Mouse (Mus musculus) left cerebral cortex, adult 2 months (tissue): ENCODE measurements around the gene Nckap5l. TPM values are rescaled to one million over a fixed set of nuclear protein-coding genes. Genes with fewer than 3 reads are reported as not detected.

Experiments
- DNase-seq, 2 experiments: peaks; one replicate each; pipeline ENCODE4 v3.0.0; 2021 to 2022; ENCODE audit warnings: low spot score in 2 of 2, mixed read lengths in 1 of 2; ENCODE audit errors: extremely low spot score in 1 of 2
- H3K27ac ChIP-seq: fragments of 200-600 bp; 2 replicates; pipeline ENCODE4 v1.8.1; 2022
- H3K4me3 ChIP-seq: fragments of 200-600 bp; 2 replicates; pipeline ENCODE4 v1.8.1; 2022
- CTCF ChIP-seq: fragments of 200-600 bp; IDR thresholded peaks from 2 replicates; pipeline ENCODE4 v1.8.1; 2022; ENCODE audit warnings: antibody characterized with exemption, mild to moderate bottlenecking, moderate library complexity
- intact Hi-C: fragments of 180-260 bp; cut with DNase I; formaldehyde crosslinking; loops from one replicate; pipeline ENCODE4 v1.15.1; 2025
- long read RNA-seq, 2 experiments: library from polyadenylated mRNA; stranded (forward); transcript quantifications; one replicate each; pipeline ENCODE4 v2.0.0; 2021; ENCODE audit warnings: borderline mapping rate in 2 of 2
- total RNA-seq, 2 experiments: library from RNA; stranded (reverse); gene quantifications; 2 replicates each; pipeline ENCODE4 v1.2.3; 2021

The Nckap5l gene
- 10 to 100 TPM; 19.2 to 21.3 TPM for total RNA-seq
- long read RNA-seq, experiment 1, full-length matches to known transcripts: 9 of 21 reads
- long read RNA-seq, experiment 1, partial matches to known transcripts: 7 of 21 reads
- long read RNA-seq, experiment 1, other reads (novel, unspliced or antisense): 5 of 21 reads
- long read RNA-seq, experiment 2, full-length matches to known transcripts: 6 of 21 reads
- long read RNA-seq, experiment 2, partial matches to known transcripts: 11 of 21 reads
- long read RNA-seq, experiment 2, other reads (novel, unspliced or antisense): 4 of 21 reads

GRCm38 (mm10) chr15:99457606-99458401 is at the start of gene Nckap5l:
Nckap5l (minus strand) TSS chr15:99457748.
- TF ChIP-seq CTCF: no peak
- H3K4me3 ChIP-seq: peak within 1 kb of the TSS; percentile 88
- H3K27ac ChIP-seq: peak within 1 kb of the TSS; percentile 94
- peak; percentile 87 to 89 for DNase-seq
- intact Hi-C loops: no loop called here

- Histone ChIP-seq H3K27ac (peak overlapping the region; percentile 13; the same call in 1 of the 2 replicates), H3K4me3 (no peak overlapping the region)
- no peak for DNase-seq
- intact Hi-C loops: no loop called here
- no peak for TF ChIP-seq CTCF
Measured at GRCm38 (mm10) chr15:99505324-99506095, 48.0 kb upstream of the Nckap5l start.

- no peak for DNase-seq
- no peak for TF ChIP-seq CTCF
- intact Hi-C loops: no loop called here
- no peak overlapping the region for H3K4me3 ChIP-seq
- H3K27ac ChIP-seq: no peak overlapping the region
Measured at GRCm38 (mm10) chr15:99503256-99503655, 45.7 kb upstream of the Nckap5l start.

- TF ChIP-seq CTCF: no peak
- DNase-seq: no peak
- Histone ChIP-seq H3K4me3 (no peak overlapping the region), H3K27ac (peak overlapping the region; percentile 81)
- intact Hi-C loops: no loop called here
Measured at GRCm38 (mm10) chr15:99502311-99502831, 44.8 kb upstream of the Nckap5l start.

- no peak overlapping the region for H3K4me3 ChIP-seq
- H3K27ac ChIP-seq: peak overlapping the region; percentile 81
- peak; percentile 61 to 63 for DNase-seq
- intact Hi-C loops: no loop called here
- no peak for TF ChIP-seq CTCF
Measured at GRCm38 (mm10) chr15:99501292-99502260, 44.0 kb upstream of the Nckap5l start.

GRCm38 (mm10) chr15:99500320-99500719 is 42.8 kb upstream of the Nckap5l start:
- Histone ChIP-seq H3K27ac (no peak overlapping the region), H3K4me3 (no peak overlapping the region)
- no peak for TF ChIP-seq CTCF
- no peak for DNase-seq
- intact Hi-C loops: no loop called here

- no peak for DNase-seq
- intact Hi-C loops: loop anchor here (5.0 kb wide), 4 partner anchors 83 to 408 kb away; partner anchors contain the start of gene Cers5
- H3K4me3 ChIP-seq: no peak overlapping the region
- peak overlapping the region; percentile 44; the same call in 1 of the 2 replicates for H3K27ac ChIP-seq
- TF ChIP-seq CTCF: no peak
Measured at GRCm38 (mm10) chr15:99499726-99500125, 42.2 kb upstream of the Nckap5l start.

- TF ChIP-seq CTCF: no peak
- DNase-seq: no peak
- intact Hi-C loops: loop anchor here (5.0 kb wide), 4 partner anchors 84 to 409 kb away; partner anchors contain the start of gene Cers5
- Histone ChIP-seq H3K4me3 (no peak overlapping the region), H3K27ac (peak overlapping the region; percentile 73)
Measured at GRCm38 (mm10) chr15:99498781-99499180, 41.2 kb upstream of the Nckap5l start.

- peak overlapping the region; percentile 73 for H3K27ac ChIP-seq
- DNase-seq: no peak
- no peak overlapping the region for H3K4me3 ChIP-seq
- no peak for TF ChIP-seq CTCF
- intact Hi-C loops: loop anchor here (5.0 kb wide), 4 partner anchors 84 to 409 kb away; partner anchors contain the start of gene Cers5
Measured at GRCm38 (mm10) chr15:99498356-99498755, 40.8 kb upstream of the Nckap5l start.

- intact Hi-C loops: loop anchor here (2.0 to 5.0 kb wide), 6 partner anchors 85 to 410 kb away; partner anchors contain the start of genes Asic1 and Cers5
- 0 out of 2 replicates have a peak overlapping the region, but pooled peaks have one; percentile 17 for H3K4me3 ChIP-seq
- DNase-seq: peak; percentile 56 to 63
- no peak for TF ChIP-seq CTCF
- peak overlapping the region; percentile 89 for H3K27ac ChIP-seq
Measured at GRCm38 (mm10) chr15:99497527-99498242, 40.1 kb upstream of the Nckap5l start.
